Mouse (Mus musculus): ENCODE results near the gene Akap10. TPM values are rescaled to one million over a fixed set of nuclear protein-coding genes. Genes with fewer than 3 reads are reported as not detected.

The Akap10 gene
- total and polyA plus RNA-seq, 3 experiments, result 17.7 to 20.1 TPM; not detected in 1

- TF ChIP-seq TBP (IDR thresholded peaks at IDR 0.05; ENCODE audit: low read depth, low read length), result peak; percentile 61; the same call in 1 of the 2 replicates
Measured at GRCm38 (mm10) chr11:61942903-61943302, 12.9 kb upstream of the Akap10 start (continued).

- no peak for DNase-seq (ENCODE audit: low read depth, low spot score)
- no peaks in the 10 kb centered on the region for H3K9me3 ChIP-seq (replicated peaks; ENCODE audit: insufficient read depth, low read length)
- H3K79me2 ChIP-seq (ENCODE audit: control insufficient read depth, insufficient read depth, low read length, poor library complexity), result no peaks in the 10 kb centered on the region
- peaks cover 0 to 14% of the 10 kb centered on the region in 2 experiments; a peak in 2 of 4 replicates for H3K36me3 ChIP-seq (ENCODE audit: control insufficient read depth in 1 of 2, insufficient read depth in 2 of 2, low read length in 2 of 2)
- no peaks in the 10 kb centered on the region for H3K27me3 ChIP-seq (ENCODE audit: control insufficient read depth in 1 of 2, insufficient read depth in 2 of 2, low read length in 2 of 2)
- peaks cover 0 to 13% of the 10 kb centered on the region in 2 experiments; a peak in 3 of 4 replicates for H3K4me1 ChIP-seq (ENCODE audit: control insufficient read depth in 1 of 2, insufficient read depth in 2 of 2, low read length in 2 of 2)
- H3K4me3 ChIP-seq (ENCODE audit: control insufficient read depth in 1 of 2, insufficient read depth in 1 of 2, low read depth in 2 of 2, low read length in 2 of 2), result no peak overlapping the region
- H3K27ac ChIP-seq (ENCODE audit: control insufficient read depth, low read depth, low read length), result no peak overlapping the region
- no peak overlapping the region for H3K9ac ChIP-seq (ENCODE audit: control insufficient read depth, low read depth, low read length, poor library complexity, severe bottlenecking)
- TF ChIP-seq GABPA (IDR thresholded peaks at IDR 0.05; ENCODE audit: low read depth, low read length), result no peak
- no peak for TF ChIP-seq E2F4 (IDR thresholded peaks at IDR 0.05; ENCODE audit: borderline replicate concordance, low read depth, low read length)
- no peak for TF ChIP-seq ELF1 (IDR thresholded peaks at IDR 0.05; ENCODE audit: low read depth, low read length)
- TF ChIP-seq POLR2A (IDR thresholded peaks at IDR 0.05; ENCODE audit: control insufficient read depth in 1 of 2, insufficient read depth in 1 of 2, low read depth in 1 of 2, low read length in 2 of 2, poor library complexity in 1 of 2), result no peak
- no peak for TF ChIP-seq BHLHE40 (IDR thresholded peaks at IDR 0.05; ENCODE audit: borderline replicate concordance, low read depth, low read length)
- no peak for TF ChIP-seq TCF12 (IDR thresholded peaks at IDR 0.05; ENCODE audit: low read depth, low read length)
- no peak for TF ChIP-seq USF1 (IDR thresholded peaks at IDR 0.05; ENCODE audit: low read depth, low read length)
- no peak for TF ChIP-seq KAT2A (conservative IDR thresholded peaks at IDR 0.05; ENCODE audit: low read depth, low read length)
- no peak for TF ChIP-seq SMC3 (IDR thresholded peaks at IDR 0.05; ENCODE audit: low read depth, low read length)
- TF ChIP-seq MXI1 (IDR thresholded peaks at IDR 0.05; ENCODE audit: low read depth, low read length), result no peak
- TF ChIP-seq UBTF (IDR thresholded peaks at IDR 0.05; ENCODE audit: borderline replicate concordance, insufficient read depth, low read depth, low read length), result no peak
Measured at GRCm38 (mm10) chr11:61937761-61938160, 7.7 kb upstream of the Akap10 start.

GRCm38 (mm10) chr11:61930640-61931586, 861 bp upstream of the Akap10 start:
- Histone ChIP-seq H3K9ac (ENCODE audit: control insufficient read depth, low read depth, low read length, poor library complexity, severe bottlenecking) (peak overlapping the region; percentile 82), H3K9me3 (replicated peaks; ENCODE audit: insufficient read depth, low read length) (no peaks in the 10 kb centered on the region), H3K79me2 (ENCODE audit: control insufficient read depth, insufficient read depth, low read length, poor library complexity) (peaks cover 34% of the 10 kb centered on the region), H3K4me3 (ENCODE audit: control insufficient read depth in 1 of 2, insufficient read depth in 1 of 2, low read depth in 2 of 2, low read length in 2 of 2) (peak overlapping the region; percentile 87 to 99), H3K27me3 (ENCODE audit: control insufficient read depth in 1 of 2, insufficient read depth in 2 of 2, low read length in 2 of 2) (no peaks in the 10 kb centered on the region), H3K27ac (ENCODE audit: control insufficient read depth, low read depth, low read length) (peak overlapping the region; percentile 87), H3K36me3 (ENCODE audit: control insufficient read depth in 1 of 2, insufficient read depth in 2 of 2, low read length in 2 of 2) (peaks cover 2 to 34% of the 10 kb centered on the region in 2 experiments; a peak in 2 of 4 replicates), H3K4me1 (ENCODE audit: control insufficient read depth in 1 of 2, insufficient read depth in 2 of 2, low read length in 2 of 2) (peaks cover 6 to 18% of the 10 kb centered on the region in 2 experiments)
- peak; percentile 77 for DNase-seq (ENCODE audit: low read depth, low spot score)
- TF ChIP-seq RCOR1 (IDR thresholded peaks at IDR 0.05; ENCODE audit: low read depth, low read length) (no peak), MYC (IDR thresholded peaks at IDR 0.05; ENCODE audit: low read depth, low read length) (peak; percentile 65), ZC3H11A (IDR thresholded peaks at IDR 0.05; ENCODE audit: low read depth, low read length) (no peak), CHD1 (IDR thresholded peaks at IDR 0.05; ENCODE audit: low read depth, low read length) (no peak; the same call in 1 of the 2 replicates), MXI1 (IDR thresholded peaks at IDR 0.05; ENCODE audit: low read depth, low read length) (peak; percentile 40; the same call in 1 of the 2 replicates), TAL1 (IDR thresholded peaks at IDR 0.05; ENCODE audit: low read length) (no peak), EP300 (IDR thresholded peaks at IDR 0.05; ENCODE audit: low read depth in 1 of 2, low read length in 2 of 2) (no peak; a peak in 1 of 4 replicates), BHLHE40 (IDR thresholded peaks at IDR 0.05; ENCODE audit: borderline replicate concordance, low read depth, low read length) (no peak), ETS1 (IDR thresholded peaks at IDR 0.05; ENCODE audit: low read depth, low read length) (peak; percentile 18; the same call in 1 of the 2 replicates), SIN3A (IDR thresholded peaks at IDR 0.05; ENCODE audit: low read length) (0 out of 2 replicates have a peak, but pooled peaks have one; percentile 8), POLR2AphosphoS2 (IDR thresholded peaks at IDR 0.05; ENCODE audit: low read length) (no peak), MAX (IDR thresholded peaks at IDR 0.05; ENCODE audit: low read length) (0 out of 2 replicates have a peak, but pooled peaks have one; percentile 13), USF1 (IDR thresholded peaks at IDR 0.05; ENCODE audit: low read depth, low read length) (no peak), UBTF (IDR thresholded peaks at IDR 0.05; ENCODE audit: borderline replicate concordance, insufficient read depth, low read depth, low read length) (no peak)

Measured in MEL (cell line).